Mouse (Mus musculus): ENCODE data around the gene Ubap1l. TPM values are rescaled to one million over a fixed set of nuclear protein-coding genes. Genes with fewer than 3 reads are reported as not detected.
A peak's percentile ranks its signal among the peaks of the same experiment; 100 is the strongest.
"Not testable (repeated sequence)": the region's sequence is repeated elsewhere in the genome, so short reads cannot be mapped to it uniquely, and the experiment has no call there.

Ubap1l gene
- 1 to 10 TPM in 17 of 26 experiments, under 1 TPM in 1, not detected in 8; 0.78 to 8.2 (median 3.1) TPM for total RNA-seq (2018; cell fraction: chromatin; rRNA removed)
- total RNA-seq (2018; cell fraction: cytosol; rRNA removed), result under 1 TPM in 2 of 26 experiments, not detected in 24; 0.22 to 0.34 TPM
- total RNA-seq (2018; cell fraction: nucleus; rRNA removed), result 1 to 10 TPM in 15 of 26 experiments, under 1 TPM in 6, not detected in 5; 0.63 to 6.4 (median 1.5) TPM
- polyA plus RNA-seq (2018), result not detected in 3 replicates

- peaks cover 3% of the 10 kb centered on the region; the same call in 1 of the 2 replicates for H3K79me2 ChIP-seq (ENCODE audit: inconsistent target)
- 95% methylated on average over 16 of the region's 16 CpGs for WGBS (ENCODE audit: missing documents)
- H3K27ac ChIP-seq, result no peak within 1 kb of the TSS
- H3K4me3 ChIP-seq (ENCODE audit: inconsistent target), result no peak within 1 kb of the TSS
- H3K36me3 ChIP-seq (ENCODE audit: inconsistent target), result peaks cover 46% of the 10 kb centered on the region
Measured at GRCm38 (mm10) chr9:65360641-65361448, at the start of gene Ubap1l. Gene Ubap1l (plus strand): TSS chr9:65361041.

GRCm38 (mm10) chr9:65312669-65313357 is 48.0 kb upstream of the Ubap1l start:
- H3K4me3 ChIP-seq (ENCODE audit: inconsistent target), result no peak overlapping the region
- H3K79me2 ChIP-seq (ENCODE audit: inconsistent target), result no peaks in the 10 kb centered on the region
- peaks cover 45% of the 10 kb centered on the region for H3K36me3 ChIP-seq (ENCODE audit: inconsistent target)
- no peak overlapping the region for H3K27ac ChIP-seq
- 94% methylated on average over 4 of the region's 4 CpGs for WGBS (ENCODE audit: missing documents)

GRCm38 (mm10) chr9:65313846-65314245 is 47.0 kb upstream of the Ubap1l start:
- Histone ChIP-seq H3K4me3 (ENCODE audit: inconsistent target) (no peak overlapping the region), H3K27ac (no peak overlapping the region), H3K36me3 (ENCODE audit: inconsistent target) (peaks cover 47% of the 10 kb centered on the region), H3K79me2 (ENCODE audit: inconsistent target) (no peaks in the 10 kb centered on the region)
- 100% methylated on average over 1 of the region's 1 CpGs for WGBS (ENCODE audit: missing documents)

GRCm38 (mm10) chr9:65322255-65322900 is 38.5 kb upstream of the Ubap1l start:
- Histone ChIP-seq H3K79me2 (ENCODE audit: inconsistent target) (no peaks in the 10 kb centered on the region), H3K4me3 (ENCODE audit: inconsistent target) (no peak overlapping the region), H3K27ac (no peak overlapping the region), H3K36me3 (ENCODE audit: inconsistent target) (peaks cover 80% of the 10 kb centered on the region)
- WGBS (ENCODE audit: missing documents), result 95% methylated on average over 11 of the region's 11 CpGs

GRCm38 (mm10) chr9:65325971-65326370 is 34.9 kb upstream of the Ubap1l start:
- Histone ChIP-seq H3K79me2 (ENCODE audit: inconsistent target) (no peaks in the 10 kb centered on the region), H3K27ac (no peak overlapping the region), H3K36me3 (ENCODE audit: inconsistent target) (peaks cover 76% of the 10 kb centered on the region), H3K4me3 (ENCODE audit: inconsistent target) (no peak overlapping the region)

GRCm38 (mm10) chr9:65327371-65327770 is 33.5 kb upstream of the Ubap1l start:
- 97% methylated on average over 2 of the region's 2 CpGs for WGBS (ENCODE audit: missing documents)
- Histone ChIP-seq H3K79me2 (ENCODE audit: inconsistent target) (no peaks in the 10 kb centered on the region), H3K27ac (no peak overlapping the region), H3K4me3 (ENCODE audit: inconsistent target) (no peak overlapping the region), H3K36me3 (ENCODE audit: inconsistent target) (peaks cover 62% of the 10 kb centered on the region)

GRCm38 (mm10) chr9:65333958-65334357 is 26.9 kb upstream of the Ubap1l start:
- no peak overlapping the region for H3K27ac ChIP-seq
- peaks cover 15% of the 10 kb centered on the region; the same call in 1 of the 2 replicates for H3K36me3 ChIP-seq (ENCODE audit: inconsistent target)
- 96% methylated on average over 5 of the region's 5 CpGs for WGBS (ENCODE audit: missing documents)

GRCm38 (mm10) chr9:65339146-65339545 is 21.7 kb upstream of the Ubap1l start:
- no peaks in the 10 kb centered on the region for H3K79me2 ChIP-seq (ENCODE audit: inconsistent target)
- WGBS (ENCODE audit: missing documents), result 93% methylated on average over 4 of the region's 4 CpGs
- no peaks in the 10 kb centered on the region for H3K36me3 ChIP-seq (ENCODE audit: inconsistent target)
- no peak overlapping the region for H3K27ac ChIP-seq
- H3K4me3 ChIP-seq (ENCODE audit: inconsistent target), result no peak overlapping the region

More at GRCm38 (mm10) chr9:65333958-65334357, 26.9 kb upstream of the Ubap1l start:
- Histone ChIP-seq H3K4me3 (ENCODE audit: inconsistent target) (no peak overlapping the region), H3K79me2 (ENCODE audit: inconsistent target) (no peaks in the 10 kb centered on the region)

- H3K4me3 ChIP-seq (ENCODE audit: inconsistent target), result no peak overlapping the region
- H3K79me2 ChIP-seq (ENCODE audit: inconsistent target), result no peaks in the 10 kb centered on the region
- no peaks in the 10 kb centered on the region for H3K36me3 ChIP-seq (ENCODE audit: inconsistent target)
- 96% methylated on average over 2 of the region's 2 CpGs for WGBS (ENCODE audit: missing documents)
- H3K27ac ChIP-seq, result no peak overlapping the region
Measured at GRCm38 (mm10) chr9:65340414-65340813, 20.4 kb upstream of the Ubap1l start.

- WGBS (ENCODE audit: missing documents), result 81% methylated on average over 11 of the region's 11 CpGs
- not testable (repeated sequence) for H3K36me3 ChIP-seq (ENCODE audit: inconsistent target)
- Histone ChIP-seq H3K79me2 (ENCODE audit: inconsistent target) (peaks cover 36% of the 10 kb centered on the region), H3K27ac (peak overlapping the region; percentile 54), H3K4me3 (ENCODE audit: inconsistent target) (peak overlapping the region; percentile 36)
Measured at GRCm38 (mm10) chr9:65345439-65345838, 15.4 kb upstream of the Ubap1l start.

- peak within 1 kb of the TSS; percentile 54 for H3K27ac ChIP-seq
- H3K79me2 ChIP-seq (ENCODE audit: inconsistent target), result peaks cover 41% of the 10 kb centered on the region
- no peaks in the 10 kb centered on the region for H3K36me3 ChIP-seq (ENCODE audit: inconsistent target)
- 1% methylated on average over 41 of the region's 59 CpGs for WGBS (ENCODE audit: missing documents)
- H3K4me3 ChIP-seq (ENCODE audit: inconsistent target), result peak within 1 kb of the TSS; percentile 60
Measured at GRCm38 (mm10) chr9:65345854-65346475, 14.9 kb upstream of the Ubap1l start, which contains the start of gene Pdcd7. Gene Pdcd7 (plus strand): TSS chr9:65346104.

- peaks cover 47% of the 10 kb centered on the region for H3K79me2 ChIP-seq (ENCODE audit: inconsistent target)
- H3K36me3 ChIP-seq (ENCODE audit: inconsistent target), result no peaks in the 10 kb centered on the region
- peak overlapping the region; percentile 60 for H3K4me3 ChIP-seq (ENCODE audit: inconsistent target)
- WGBS (ENCODE audit: missing documents), result 0% methylated on average over 57 of the region's 77 CpGs
- peak overlapping the region; percentile 18 for H3K27ac ChIP-seq
Measured at GRCm38 (mm10) chr9:65346476-65347111, 14.2 kb upstream of the Ubap1l start.

- H3K36me3 ChIP-seq (ENCODE audit: inconsistent target), result no peaks in the 10 kb centered on the region
- WGBS (ENCODE audit: missing documents), result 36% methylated on average over 8 of the region's 8 CpGs
- H3K27ac ChIP-seq, result peak overlapping the region; percentile 18
- peak overlapping the region; percentile 60 for H3K4me3 ChIP-seq (ENCODE audit: inconsistent target)
- H3K79me2 ChIP-seq (ENCODE audit: inconsistent target), result peaks cover 54% of the 10 kb centered on the region
Measured at GRCm38 (mm10) chr9:65347112-65347850, 13.6 kb upstream of the Ubap1l start.
